Comparison of ENCODE assay signal across 10 mouse cellular contexts in the genomic region with DNA sequence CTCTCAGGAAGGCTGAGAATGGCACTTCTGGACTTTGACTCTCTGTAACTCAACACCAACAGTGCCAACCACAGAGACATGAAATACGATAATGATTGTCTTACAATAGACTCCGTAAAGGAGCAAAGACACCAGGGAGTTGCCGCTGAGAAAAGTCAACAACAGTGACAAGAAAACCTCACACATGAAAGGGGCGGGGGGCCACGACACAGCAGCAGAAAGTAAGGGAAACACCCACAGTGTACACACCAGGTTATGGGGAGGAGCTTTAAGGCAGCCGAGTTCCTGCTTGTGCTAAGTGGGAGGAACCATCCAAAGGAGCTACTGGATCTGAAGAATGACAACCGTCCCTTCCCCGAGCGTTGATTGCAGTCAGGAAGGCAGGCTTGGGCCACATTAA. TPM values are rescaled to one million over a fixed set of nuclear protein-coding genes. Genes with fewer than 3 reads are reported as not detected.
A peak's percentile ranks its signal among the peaks of the same experiment; 100 is the strongest.
DNase-seq lines count a peak whose midpoint lies in the region; ATAC-seq lines count a peak whose summit lies in the region.
"Had no signal": no experiment of that assay in that cellular context is flagged by ENCODE, and none has a peak within 500 bp of the region (broad histone marks: within the 10 kb centered on the region; RNA-seq: fewer than 3 reads in every experiment).

No protein-coding gene starts in this region.

- intact Hi-C loops in left cerebral cortex, postnatal 10 days (cut with DNase I), result loop anchor here (5.0 kb wide), 1 partner anchor 223 kb away; no protein-coding TSS in a partner anchor

- peaks cover 13% of the 10 kb centered on the region for H3K4me1 ChIP-seq in intestine, embryonic 14.5 days (replicated peaks; ENCODE audit: control insufficient read depth, insufficient read depth, low read length)
- no peaks in the 10 kb centered on the region for H3K4me1 ChIP-seq in liver, embryonic 11.5 days (replicated peaks; ENCODE audit: control insufficient read depth, insufficient read depth, low read length)
- no peaks in the 10 kb centered on the region for H3K4me1 ChIP-seq in midbrain, embryonic 14.5 days (ENCODE audit: control insufficient read depth, insufficient read depth, low read length)

- no peaks in the 10 kb centered on the region for H3K36me3 ChIP-seq in intestine, embryonic 14.5 days (ENCODE audit: control insufficient read depth, insufficient read depth, low read length)
- no peaks in the 10 kb centered on the region for H3K36me3 ChIP-seq in liver, embryonic 11.5 days (ENCODE audit: control insufficient read depth, insufficient read depth, low read length)
- H3K36me3 ChIP-seq in midbrain, embryonic 14.5 days (ENCODE audit: control insufficient read depth, insufficient read depth, low read length), result no peaks in the 10 kb centered on the region
- H3K36me3 ChIP-seq: heart, embryonic 10.5 days had no signal

- H3K9me3 ChIP-seq in intestine, embryonic 14.5 days (ENCODE audit: control insufficient read depth, low read length), result no peaks in the 10 kb centered on the region
- H3K9me3 ChIP-seq in liver, embryonic 11.5 days (ENCODE audit: control insufficient read depth, low read length), result no peaks in the 10 kb centered on the region
- no peaks in the 10 kb centered on the region for H3K9me3 ChIP-seq in midbrain, embryonic 14.5 days (ENCODE audit: control insufficient read depth, low read length)
- H3K9me3 ChIP-seq: heart, embryonic 10.5 days had no signal

- 41% methylated on average over 9 of the region's 9 CpGs for WGBS in intestine, embryonic 14.5 days
- WGBS in liver, embryonic 11.5 days, result 53% methylated on average over 9 of the region's 9 CpGs
- WGBS in midbrain, embryonic 14.5 days, result 82% methylated on average over 9 of the region's 9 CpGs

- no peaks in the 10 kb centered on the region for H3K27me3 ChIP-seq in intestine, embryonic 14.5 days (replicated peaks; ENCODE audit: control insufficient read depth, insufficient read depth, low read length)
- H3K27me3 ChIP-seq in liver, embryonic 11.5 days (replicated peaks; ENCODE audit: control insufficient read depth, insufficient read depth, low read length), result peaks cover 28% of the 10 kb centered on the region
- no peaks in the 10 kb centered on the region for H3K27me3 ChIP-seq in midbrain, embryonic 14.5 days (ENCODE audit: control insufficient read depth, insufficient read depth, low read length)

- DNase-seq in embryo, embryonic 10 days (ENCODE audit: low spot score), result peak; percentile 49
- peak; percentile 59 for DNase-seq in intestine, embryonic 14.5 days (ENCODE audit: low spot score)
- no peak for DNase-seq in liver, embryonic 11.5 days (ENCODE audit: low spot score)
- peak; percentile 32 for DNase-seq in neural tube, embryonic 10.5 days (ENCODE audit: extremely low spot score, low spot score)
- DNase-seq in left cerebral cortex, postnatal 10 days (ENCODE audit: extremely low spot score in 1 of 2, low spot score in 2 of 2), result no peak
- DNase-seq in midbrain, embryonic 14.5 days, result no peak
- no peak for DNase-seq in right cerebral cortex, postnatal 4 days

- no peak overlapping the region for H3K4me2 ChIP-seq in intestine, embryonic 14.5 days (ENCODE audit: low read length)
- H3K4me2 ChIP-seq in liver, embryonic 11.5 days, result peak overlapping the region; percentile 14; the same call in 1 of the 2 replicates
- H3K4me2 ChIP-seq in midbrain, embryonic 14.5 days (ENCODE audit: low read length), result no peak overlapping the region

- no peak overlapping the region for H3K4me3 ChIP-seq in intestine, embryonic 14.5 days (ENCODE audit: low read depth, low read length)
- no peak overlapping the region for H3K4me3 ChIP-seq in liver, embryonic 11.5 days (ENCODE audit: low read depth, low read length)
- no peak overlapping the region for H3K4me3 ChIP-seq in midbrain, embryonic 14.5 days (replicated peaks; ENCODE audit: low read depth, low read length)
- H3K4me3 ChIP-seq: heart, embryonic 10.5 days; left cerebral cortex, adult 2 months had no signal

- ATAC-seq in intestine, embryonic 14.5 days (replicated peaks; ENCODE audit: low FRiP score, low TSS enrichment, low read depth), result peak; percentile 59
- ATAC-seq in liver, embryonic 11.5 days (replicated peaks; ENCODE audit: low FRiP score), result no peak
- no peak for ATAC-seq in midbrain, embryonic 14.5 days (ENCODE audit: low FRiP score, low TSS enrichment)

- no peak overlapping the region for H3K9ac ChIP-seq in intestine, embryonic 14.5 days (ENCODE audit: low read length)
- H3K9ac ChIP-seq in liver, embryonic 11.5 days (ENCODE audit: low read depth, low read length), result no peak overlapping the region
- H3K9ac ChIP-seq in midbrain, embryonic 14.5 days (replicated peaks; ENCODE audit: low read length), result no peak overlapping the region

- H3K27ac ChIP-seq in intestine, embryonic 14.5 days (ENCODE audit: low read depth), result no peak overlapping the region
- no peak overlapping the region for H3K27ac ChIP-seq in liver, embryonic 11.5 days (ENCODE audit: low read depth, low read length)
- H3K27ac ChIP-seq in midbrain, embryonic 14.5 days (replicated peaks; ENCODE audit: low read depth, low read length), result no peak overlapping the region
- H3K27ac ChIP-seq: heart, embryonic 10.5 days; left cerebral cortex, adult 2 months had no signal

RNA-seq across cellular contexts. Expression of gene Stxbp6, which starts 4.3 kb away (rescaled TPM):
- polyA plus RNA-seq in intestine, embryonic 14.5 days (2014; fragmentation: Nextera tagmentation; extraction: Ambion mirVana), result 12.9 and 16.6 TPM in 2 replicates
- polyA plus RNA-seq in liver, embryonic 11.5 days (2014; fragmentation: Nextera tagmentation; extraction: Ambion mirVana), result 9.2 and 11.4 TPM in 2 replicates
- 10 to 100 TPM; 44.6 to 47.2 TPM for total RNA-seq in left cerebral cortex, postnatal 10 days (2021)
- polyA plus RNA-seq in midbrain, embryonic 14.5 days (2014; fragmentation: Nextera tagmentation; extraction: Ambion mirVana), result 15.6 TPM in 2 replicates
- total RNA-seq: MEL had no signal

Comparison
In these comparisons a context has a peak if more than half of its experiments do, and no peak if none do; other contexts are left out.
1. DNase-seq: peak in embryo, embryonic 10 days (single experiment), intestine, embryonic 14.5 days (single experiment) and neural tube, embryonic 10.5 days (single experiment); none in liver, embryonic 11.5 days (single experiment), left cerebral cortex, postnatal 10 days (0 of 2), midbrain, embryonic 14.5 days (single experiment) and right cerebral cortex, postnatal 4 days (single experiment).